24 mouse cellular contexts compared by ENCODE assay signal in genomic region chr17:87291037-87291436, GRCm38 (mm10). TPM values are rescaled to one million over a fixed set of nuclear protein-coding genes. Genes with fewer than 3 reads are reported as not detected.
DNase-seq lines count a peak whose midpoint lies in the region; ATAC-seq and TF ChIP-seq lines count a peak whose summit lies in the region.
"Had no signal": no experiment of that assay in that cellular context is flagged by ENCODE, and none has a peak within 500 bp of the region (broad histone marks: within the 10 kb centered on the region; RNA-seq: fewer than 3 reads in every experiment).

No protein-coding gene starts in this region.

- TF ChIP-seq CTCF in intestine, postnatal 0 days (IDR thresholded peaks at IDR 0.05; ENCODE audit: low read depth) = no peak
- TF ChIP-seq CTCF in stomach, postnatal 0 days (IDR thresholded peaks at IDR 0.05; ENCODE audit: low read depth) = no peak

- WGBS in kidney, embryonic 14.5 days = 75% methylated on average over 7 of the region's 7 CpGs
- 75% methylated on average over 7 of the region's 7 CpGs for WGBS in liver, embryonic 15.5 days (ENCODE audit: insufficient replicate concordance)
- 80% methylated on average over 7 of the region's 7 CpGs for WGBS in liver, embryonic 12.5 days (ENCODE audit: insufficient replicate concordance)
- 37% methylated on average over 7 of the region's 7 CpGs for WGBS in intestine, postnatal 0 days
- WGBS in stomach, postnatal 0 days = 79% methylated on average over 7 of the region's 7 CpGs
- 94% methylated on average over 7 of the region's 7 CpGs for WGBS in forebrain, embryonic 14.5 days

- intact Hi-C loops in heart, postnatal 36 days (cut with DNase I) = no loop called here

- ATAC-seq in kidney, embryonic 14.5 days (ENCODE audit: low FRiP score, low TSS enrichment) = no peak
- ATAC-seq in liver, embryonic 15.5 days (ENCODE audit: insufficient read depth) = peak; percentile 25; the same call in 1 of the 2 replicates
- ATAC-seq in liver, embryonic 12.5 days = no peak
- peak; percentile 72 for ATAC-seq in intestine, postnatal 0 days
- peak; percentile 24; the same call in 1 of the 2 replicates for ATAC-seq in stomach, postnatal 0 days (ENCODE audit: low FRiP score, low TSS enrichment)
- no peak for ATAC-seq in forebrain, embryonic 14.5 days
- ATAC-seq: CD4-positive, CD25-positive, alpha-beta regulatory T cell, adult 4 months; forebrain, embryonic 16.5 days had no signal

- no peak for TF ChIP-seq EP300 in stomach, postnatal 0 days (optimal IDR thresholded peaks at IDR 0.05)

- no peaks in the 10 kb centered on the region for H3K36me3 ChIP-seq in kidney, embryonic 14.5 days (ENCODE audit: control insufficient read depth, insufficient read depth, low read length)
- peaks cover 47% of the 10 kb centered on the region for H3K36me3 ChIP-seq in liver, embryonic 15.5 days (replicated peaks)
- peaks cover 55% of the 10 kb centered on the region for H3K36me3 ChIP-seq in liver, embryonic 12.5 days
- H3K36me3 ChIP-seq in intestine, postnatal 0 days (ENCODE audit: control insufficient read depth, insufficient read depth) = peaks cover 31% of the 10 kb centered on the region
- no peaks in the 10 kb centered on the region; the same call in 1 of the 2 replicates for H3K36me3 ChIP-seq in stomach, postnatal 0 days (ENCODE audit: control insufficient read depth, insufficient read depth, low read length)
- H3K36me3 ChIP-seq in forebrain, embryonic 14.5 days (ENCODE audit: control insufficient read depth, insufficient read depth, low read length) = no peaks in the 10 kb centered on the region
- H3K36me3 ChIP-seq: heart, embryonic 15.5 days; hindbrain, embryonic 10.5 days had no signal

- no peak overlapping the region for H3K4me3 ChIP-seq in kidney, embryonic 14.5 days (ENCODE audit: low read length)
- no peak overlapping the region for H3K4me3 ChIP-seq in liver, embryonic 15.5 days (replicated peaks)
- no peak overlapping the region for H3K4me3 ChIP-seq in liver, embryonic 12.5 days
- H3K4me3 ChIP-seq in intestine, postnatal 0 days (ENCODE audit: low read depth, low read length) = no peak overlapping the region
- no peak overlapping the region for H3K4me3 ChIP-seq in stomach, postnatal 0 days (ENCODE audit: low read depth, low read length)
- H3K4me3 ChIP-seq in forebrain, embryonic 14.5 days (ENCODE audit: low read depth, low read length) = no peak overlapping the region
- H3K4me3 ChIP-seq: forebrain, embryonic 10.5 days; heart, adult 2 months; heart, embryonic 15.5 days; hindbrain, embryonic 10.5 days had no signal

- peak; percentile 46 for DNase-seq in kidney, adult 11 months
- no peak for DNase-seq in stomach, postnatal 0 days (ENCODE audit: low spot score)
- no peak for DNase-seq in heart, postnatal 36 days
- DNase-seq in forebrain, embryonic 14.5 days (ENCODE audit: low spot score) = no peak
- DNase-seq: adrenal gland, postnatal 10 days; B cell, adult 2 months; cerebellum, adult 18-20 months; cerebellum, adult 9-11 months; cerebellum, postnatal 36 days; gastrocnemius, postnatal 10 days; heart, adult 2 months; heart, postnatal 14 days had no signal

- no peak overlapping the region for H3K27ac ChIP-seq in kidney, embryonic 14.5 days (ENCODE audit: low read depth, low read length)
- H3K27ac ChIP-seq in liver, embryonic 15.5 days (replicated peaks) = no peak overlapping the region
- H3K27ac ChIP-seq in liver, embryonic 12.5 days = no peak overlapping the region
- H3K27ac ChIP-seq in intestine, postnatal 0 days (ENCODE audit: low read depth, low read length) = peak overlapping the region; percentile 83
- H3K27ac ChIP-seq in stomach, postnatal 0 days (replicated peaks) = no peak overlapping the region
- H3K27ac ChIP-seq in forebrain, embryonic 14.5 days (ENCODE audit: low read depth, low read length) = no peak overlapping the region
- H3K27ac ChIP-seq: forebrain, embryonic 10.5 days; heart, adult 2 months; heart, embryonic 15.5 days; hindbrain, embryonic 10.5 days; hindbrain, embryonic 14.5 days had no signal

- no peak overlapping the region for H3K9ac ChIP-seq in kidney, embryonic 14.5 days (ENCODE audit: low read depth, low read length)
- H3K9ac ChIP-seq in liver, embryonic 15.5 days = no peak overlapping the region
- no peak overlapping the region for H3K9ac ChIP-seq in liver, embryonic 12.5 days
- H3K9ac ChIP-seq in intestine, postnatal 0 days (ENCODE audit: low read depth, low read length) = no peak overlapping the region
- H3K9ac ChIP-seq in stomach, postnatal 0 days (ENCODE audit: low read length) = no peak overlapping the region
- H3K9ac ChIP-seq in forebrain, embryonic 14.5 days (ENCODE audit: low read length) = no peak overlapping the region
- H3K9ac ChIP-seq: heart, embryonic 15.5 days; hindbrain, embryonic 14.5 days had no signal

- H3K4me2 ChIP-seq in kidney, embryonic 14.5 days (replicated peaks; ENCODE audit: low read depth, low read length) = no peak overlapping the region
- no peak overlapping the region for H3K4me2 ChIP-seq in liver, embryonic 15.5 days
- H3K4me2 ChIP-seq in liver, embryonic 12.5 days = no peak overlapping the region
- peak overlapping the region; percentile 17; the same call in 1 of the 2 replicates for H3K4me2 ChIP-seq in intestine, postnatal 0 days (replicated peaks; ENCODE audit: low read depth)
- no peak overlapping the region for H3K4me2 ChIP-seq in stomach, postnatal 0 days (replicated peaks; ENCODE audit: low read depth)
- H3K4me2 ChIP-seq in forebrain, embryonic 14.5 days (ENCODE audit: low read length) = no peak overlapping the region
- H3K4me2 ChIP-seq: heart, embryonic 11.5 days; heart, embryonic 15.5 days; hindbrain, embryonic 14.5 days had no signal

- no peaks in the 10 kb centered on the region for H3K9me3 ChIP-seq in kidney, embryonic 14.5 days (ENCODE audit: control insufficient read depth, low read length)
- H3K9me3 ChIP-seq in liver, embryonic 15.5 days (replicated peaks) = no peaks in the 10 kb centered on the region
- H3K9me3 ChIP-seq in liver, embryonic 12.5 days (replicated peaks) = no peaks in the 10 kb centered on the region
- no peaks in the 10 kb centered on the region for H3K9me3 ChIP-seq in intestine, postnatal 0 days (ENCODE audit: control insufficient read depth)
- no peaks in the 10 kb centered on the region for H3K9me3 ChIP-seq in stomach, postnatal 0 days (ENCODE audit: control insufficient read depth, low read length)
- no peaks in the 10 kb centered on the region for H3K9me3 ChIP-seq in forebrain, embryonic 14.5 days (replicated peaks; ENCODE audit: control insufficient read depth, low read length)
- H3K9me3 ChIP-seq: forebrain, embryonic 10.5 days; G1E; heart, embryonic 15.5 days; hindbrain, embryonic 10.5 days had no signal

- H3K4me1 ChIP-seq in kidney, embryonic 14.5 days (ENCODE audit: control insufficient read depth, insufficient read depth, low read length) = no peaks in the 10 kb centered on the region
- peaks cover 41% of the 10 kb centered on the region for H3K4me1 ChIP-seq in liver, embryonic 15.5 days (replicated peaks)
- H3K4me1 ChIP-seq in liver, embryonic 12.5 days = peaks cover 29% of the 10 kb centered on the region
- peaks cover 20% of the 10 kb centered on the region for H3K4me1 ChIP-seq in intestine, postnatal 0 days (replicated peaks; ENCODE audit: control insufficient read depth, insufficient read depth, low read length)
- H3K4me1 ChIP-seq in stomach, postnatal 0 days (replicated peaks; ENCODE audit: control insufficient read depth, insufficient read depth) = no peaks in the 10 kb centered on the region
- no peaks in the 10 kb centered on the region for H3K4me1 ChIP-seq in forebrain, embryonic 14.5 days (ENCODE audit: control insufficient read depth, insufficient read depth, low read length)
- H3K4me1 ChIP-seq: heart, embryonic 15.5 days had no signal

- H3K27me3 ChIP-seq in kidney, embryonic 14.5 days (ENCODE audit: control insufficient read depth, insufficient read depth, low read length) = no peaks in the 10 kb centered on the region
- no peaks in the 10 kb centered on the region for H3K27me3 ChIP-seq in liver, embryonic 15.5 days
- 0 out of 2 replicates have a peak, but pooled peaks cover 3% of the 10 kb centered on the region for H3K27me3 ChIP-seq in liver, embryonic 12.5 days (replicated peaks)
- no peaks in the 10 kb centered on the region for H3K27me3 ChIP-seq in intestine, postnatal 0 days (replicated peaks; ENCODE audit: control insufficient read depth, insufficient read depth, low read length)
- no peaks in the 10 kb centered on the region for H3K27me3 ChIP-seq in stomach, postnatal 0 days (ENCODE audit: control insufficient read depth, insufficient read depth, low read length)
- H3K27me3 ChIP-seq in forebrain, embryonic 14.5 days (replicated peaks; ENCODE audit: control insufficient read depth, insufficient read depth, low read length) = no peaks in the 10 kb centered on the region; the same call in 1 of the 2 replicates

RNA-seq across cellular contexts. Expression of gene Ttc7, which starts 8.4 kb away (rescaled TPM):
- polyA plus RNA-seq in kidney, embryonic 14.5 days (2014; fragmentation: Nextera tagmentation; extraction: Ambion mirVana) = 4.0 and 5.7 TPM in 2 replicates
- 10.8 and 11.3 TPM in 2 replicates for polyA plus RNA-seq in liver, embryonic 15.5 days (2015; fragmentation: Nextera tagmentation; extraction: Ambion mirVana)
- 15.3 and 17.0 TPM in 2 replicates for polyA plus RNA-seq in liver, embryonic 12.5 days (2016; fragmentation: Nextera tagmentation; extraction: Ambion mirVana)
- polyA plus RNA-seq in intestine, postnatal 0 days (2015; fragmentation: Nextera tagmentation; extraction: Ambion mirVana) = 61.7 and 69.2 TPM in 2 replicates
- 19.9 and 21.2 TPM in 2 replicates for polyA plus RNA-seq in stomach, postnatal 0 days (2015; fragmentation: Nextera tagmentation; extraction: Ambion mirVana)
- total RNA-seq in heart, postnatal 36 days (2021) = 10 to 100 TPM; 14.7 to 16.7 TPM
- polyA plus RNA-seq in forebrain, embryonic 14.5 days (2014; fragmentation: Nextera tagmentation; extraction: Ambion mirVana) = 4.1 and 4.8 TPM in 2 replicates

RNA-seq across cellular contexts. Expression of gene Mcfd2, which starts 25.3 kb away (rescaled TPM):
- polyA plus RNA-seq in kidney, embryonic 14.5 days (2014; fragmentation: Nextera tagmentation; extraction: Ambion mirVana) = 82.6 and 104 TPM in 2 replicates
- 74.1 and 87.6 TPM in 2 replicates for polyA plus RNA-seq in liver, embryonic 15.5 days (2015; fragmentation: Nextera tagmentation; extraction: Ambion mirVana)
- polyA plus RNA-seq in liver, embryonic 12.5 days (2016; fragmentation: Nextera tagmentation; extraction: Ambion mirVana) = 47.5 and 51.3 TPM in 2 replicates
- 220 and 231 TPM in 2 replicates for polyA plus RNA-seq in intestine, postnatal 0 days (2015; fragmentation: Nextera tagmentation; extraction: Ambion mirVana)
- 80.4 and 84.4 TPM in 2 replicates for polyA plus RNA-seq in stomach, postnatal 0 days (2015; fragmentation: Nextera tagmentation; extraction: Ambion mirVana)
- 10 to 100 TPM; 44.0 to 51.0 TPM for total RNA-seq in heart, postnatal 36 days (2021)
- 56.1 and 63.4 TPM in 2 replicates for polyA plus RNA-seq in forebrain, embryonic 14.5 days (2014; fragmentation: Nextera tagmentation; extraction: Ambion mirVana)

Comparison
In these comparisons a context has a peak if more than half of its experiments do, and no peak if none do; other contexts are left out.
1. ATAC-seq: peak in liver, embryonic 15.5 days (single experiment), intestine, postnatal 0 days (single experiment) and stomach, postnatal 0 days (single experiment); none in kidney, embryonic 14.5 days (single experiment), liver, embryonic 12.5 days (single experiment) and forebrain, embryonic 14.5 days (single experiment).